In the genomic region with DNA sequence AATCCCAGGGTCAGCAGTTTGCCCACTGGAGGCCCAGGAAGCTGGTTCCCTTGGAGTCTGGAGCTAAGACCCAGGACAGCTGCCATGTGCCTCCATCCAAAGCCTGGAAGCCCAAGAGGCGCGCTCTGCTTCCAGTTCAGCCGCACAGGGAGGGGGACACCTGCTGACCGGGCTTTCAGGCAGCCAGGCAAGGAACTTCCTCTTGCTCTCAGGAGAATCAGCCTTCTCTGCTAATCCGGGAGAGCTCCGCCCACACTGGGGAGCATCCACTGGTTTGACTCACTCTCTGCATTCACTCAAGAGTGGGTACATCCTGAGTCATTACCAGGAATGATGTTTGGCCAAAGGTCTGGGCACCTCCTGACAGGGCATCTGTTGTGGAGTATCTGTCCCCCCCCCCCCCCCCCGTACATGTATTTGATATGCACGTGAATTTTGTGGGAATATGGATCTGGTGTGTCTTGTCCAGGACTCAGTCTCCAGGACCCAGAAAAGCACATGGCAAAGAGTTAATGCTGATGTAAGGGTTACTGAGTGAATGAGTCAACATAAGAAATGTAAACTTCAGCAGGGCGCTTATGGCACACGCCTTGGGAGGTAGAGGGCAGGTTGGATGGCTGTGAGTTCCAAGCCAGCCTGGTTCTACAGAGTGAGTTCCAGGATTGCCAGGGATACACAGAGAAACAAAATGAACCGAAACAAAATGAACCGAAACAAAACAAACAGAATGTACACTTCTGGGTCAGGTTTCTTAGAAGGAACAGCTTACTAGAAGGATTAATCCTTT, we compare ENCODE assay signal across 9 mouse cellular contexts. TPM values are rescaled to one million over a fixed set of nuclear protein-coding genes. Genes with fewer than 3 reads are reported as not detected.
DNase-seq lines count a peak whose midpoint lies in the region; ATAC-seq lines count a peak whose summit lies in the region.
"Had no signal": no experiment of that assay in that cellular context is flagged by ENCODE, and none has a peak within 500 bp of the region (broad histone marks: within the 10 kb centered on the region; RNA-seq: fewer than 3 reads in every experiment).

No protein-coding gene starts in this region.

- ATAC-seq in frontal cortex, adult (ENCODE audit: low TSS enrichment), result peak; percentile 76; the same call in 1 of the 2 replicates
- ATAC-seq in intestine, embryonic 15.5 days, result peak; percentile 18; the same call in 1 of the 2 replicates

- H3K9ac ChIP-seq in intestine, embryonic 15.5 days, result no peak overlapping the region
- H3K9ac ChIP-seq: heart, embryonic 13.5 days had no signal

- no peaks in the 10 kb centered on the region for H3K36me3 ChIP-seq in intestine, embryonic 15.5 days
- H3K36me3 ChIP-seq: heart, embryonic 13.5 days had no signal

- no peak overlapping the region for H3K4me3 ChIP-seq in intestine, embryonic 15.5 days (replicated peaks)
- H3K4me3 ChIP-seq: heart, embryonic 13.5 days had no signal

- intact Hi-C loops in heart, postnatal 36 days (cut with DNase I), result loop anchor here (2.0 kb wide), 1 partner anchor 288 kb away; no protein-coding TSS in a partner anchor

- 22% methylated on average over 12 of the region's 12 CpGs for WGBS in intestine, embryonic 15.5 days

- H3K4me1 ChIP-seq in intestine, embryonic 15.5 days (replicated peaks), result peaks cover 24% of the 10 kb centered on the region

- no peaks in the 10 kb centered on the region for H3K9me3 ChIP-seq in intestine, embryonic 15.5 days
- H3K9me3 ChIP-seq: heart, embryonic 13.5 days had no signal

- peak overlapping the region; percentile 40 for H3K4me2 ChIP-seq in intestine, embryonic 15.5 days (replicated peaks)
- H3K4me2 ChIP-seq: heart, embryonic 13.5 days had no signal

- peak overlapping the region; percentile 32; the same call in 1 of the 2 replicates for H3K27ac ChIP-seq in intestine, embryonic 15.5 days
- H3K27ac ChIP-seq: heart, embryonic 13.5 days had no signal

- no peak for DNase-seq in frontal cortex, postnatal 14 days (ENCODE audit: low spot score in 2 of 2)
- DNase-seq in urinary bladder, postnatal 14 days (ENCODE audit: low spot score), result peak; percentile 70
- DNase-seq in urinary bladder, postnatal 4 days (ENCODE audit: low spot score in 2 of 2), result no peak
- no peak for DNase-seq in testis, postnatal 14 days (ENCODE audit: low spot score)
- DNase-seq in heart, postnatal 36 days, result no peak
- no peak for DNase-seq in layer of hippocampus, postnatal 10 days (ENCODE audit: low spot score in 2 of 2)

- no peaks in the 10 kb centered on the region for H3K27me3 ChIP-seq in intestine, embryonic 15.5 days (replicated peaks)

RNA-seq across cellular contexts. Expression of gene Ncor2, which starts 10.0 kb away (rescaled TPM):
- polyA plus RNA-seq in intestine, embryonic 15.5 days (2015; fragmentation: Nextera tagmentation; extraction: Ambion mirVana), result 19.9 and 20.0 TPM in 2 replicates
- total RNA-seq in heart, postnatal 36 days (2021), result 10 to 100 TPM; 70.5 to 74.8 TPM
- 100 to 1,000 TPM; 171 to 187 TPM for total RNA-seq in layer of hippocampus, postnatal 10 days (2021)
